Mouse (Mus musculus) spleen, adult 2 months (tissue): ENCODE measurements around the gene Arfgap1.

Experiments used
- CTCF ChIP-seq: fragments of 200-500 bp; IDR thresholded peaks from 2 replicates; pipeline ENCODE4 v1.5.1; 2011; ENCODE audit warnings: mild to moderate bottlenecking, inconsistent platforms; ENCODE audit not compliant: insufficient read depth, insufficient read length, insufficient replicate concordance; ENCODE audit errors: extremely low read depth
- POLR2A ChIP-seq: fragments of 200-500 bp; IDR thresholded peaks from 2 replicates; pipeline ENCODE4 v1.6.1; 2011; ENCODE audit warnings: low read depth, low read length, inconsistent platforms

GRCm38 (mm10) chr2:180925176-180925575 is 41.8 kb upstream of the Arfgap1 start:
- TF ChIP-seq CTCF (peak; percentile 88; the same call in 1 of the 2 replicates), POLR2A (no peak)
